Mouse (Mus musculus) lung, embryonic 16.5 days (tissue): ENCODE measurements around the gene Oasl1. TPM values are rescaled to one million over a fixed set of nuclear protein-coding genes. Genes with fewer than 3 reads are reported as not detected.

ENCODE experiments used
- ATAC-seq: fragments of 200-750 bp; cut with Nextera tagmentation; 2 replicates; pipeline ENCODE4 v1.8.0; 2017; ENCODE audit warnings: low read depth, mild to moderate bottlenecking, moderate library complexity
- H3K27ac ChIP-seq: fragments of 300-500 bp; sonication (generic); 2 replicates; pipeline ENCODE4 v1.5.1; 2014; ENCODE audit warnings: mild to moderate bottlenecking, control low read depth, low read length
- H3K27me3 ChIP-seq: fragments of 300-500 bp; sonication (generic); 2 replicates; pipeline ENCODE4 v1.6.1; 2014; ENCODE audit warnings: low read depth, low read length, mixed read lengths; ENCODE audit not compliant: control insufficient read depth, insufficient read depth
- H3K36me3 ChIP-seq: fragments of 300-500 bp; sonication (generic); 2 replicates; pipeline ENCODE4 v1.6.1; 2014; ENCODE audit warnings: low read length; ENCODE audit not compliant: control insufficient read depth, insufficient read depth
- H3K4me1 ChIP-seq: fragments of 300-500 bp; sonication (generic); replicated peaks from 2 replicates; pipeline ENCODE4 v1.6.1; 2014; ENCODE audit warnings: low read length, mixed read lengths; ENCODE audit not compliant: control insufficient read depth, insufficient read depth
- H3K4me2 ChIP-seq: fragments of 300-500 bp; sonication (generic); 2 replicates; pipeline ENCODE4 v1.6.1; 2014; ENCODE audit warnings: low read depth, low read length, control low read depth
- H3K4me3 ChIP-seq: fragments of 300-500 bp; sonication (generic); 2 replicates; pipeline ENCODE4 v1.5.1; 2014; ENCODE audit warnings: mild to moderate bottlenecking, low read length, control low read depth
- H3K9ac ChIP-seq: fragments of 300-500 bp; sonication (generic); 2 replicates; pipeline ENCODE4 v1.6.1; 2014; ENCODE audit warnings: low read length, control low read depth
- H3K9me3 ChIP-seq: fragments of 300-500 bp; sonication (generic); 2 replicates; pipeline ENCODE4 v1.6.1; 2016; ENCODE audit warnings: low read length; ENCODE audit not compliant: control insufficient read depth
- WGBS: fragments of 180-500 bp; shearing (Covaris S2); extraction: QIAGEN DNeasy Blood & Tissue Kit; methylation state at CpG from one replicate; pipeline ENCODE4 v1.1.7; 2014; 5-methylcytosine and 5-hydroxymethylcytosine counted together
- polyA plus RNA-seq: library from polyadenylated mRNA; unstranded; fragments of >200 nt; fragmentation: Nextera tagmentation; extraction: Ambion mirVana; gene quantifications from 2 replicates; pipeline ENCODE4 v1.2.1, GENCODE M21; 2015

Oasl1 gene
- polyA plus RNA-seq, 1 experiment from 2014 or later = 0.50 TPM

DNA sequence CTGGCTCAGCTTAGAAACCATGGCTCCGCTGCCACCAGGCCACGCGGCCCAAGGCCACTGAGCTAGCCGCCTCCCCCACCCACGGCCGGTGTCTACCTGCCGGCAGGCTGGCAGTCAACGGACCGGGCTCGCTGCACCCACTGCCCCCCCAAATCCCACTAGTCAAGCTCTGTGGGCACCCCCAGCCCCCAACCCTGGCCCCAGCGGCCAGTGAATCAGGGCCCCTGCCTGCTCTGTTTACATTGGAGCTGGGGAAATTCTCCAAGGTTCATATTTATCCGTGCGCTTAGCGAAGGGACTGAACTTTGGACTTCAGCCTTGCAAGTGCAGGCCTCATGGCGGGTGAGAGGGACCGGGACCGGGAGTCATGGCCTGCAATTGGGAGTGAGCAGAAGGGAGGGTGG, 47.8 kb downstream of the Oasl1 start, which contains the start of gene Hnf1a:
Hnf1a (minus strand) TSS at position 271 of the 404 bp plus-strand sequence.
- Histone ChIP-seq H3K27me3 (no peaks in the 10 kb centered on the region), H3K4me3 (no peak within 1 kb of the TSS), H3K36me3 (no peaks in the 10 kb centered on the region), H3K27ac (no peak within 1 kb of the TSS), H3K4me2 (no peak within 1 kb of the TSS), H3K9ac (no peak within 1 kb of the TSS), H3K9me3 (no peaks in the 10 kb centered on the region), H3K4me1 (no peaks in the 10 kb centered on the region)
- WGBS = 48% methylated on average over 17 of the region's 17 CpGs
- ATAC-seq = no peak

- H3K36me3 ChIP-seq = no peaks in the 10 kb centered on the region
- no peak overlapping the region for H3K27ac ChIP-seq
- no peak overlapping the region for H3K9ac ChIP-seq
- H3K4me3 ChIP-seq = no peak overlapping the region
- H3K4me1 ChIP-seq = no peaks in the 10 kb centered on the region
- H3K9me3 ChIP-seq = no peaks in the 10 kb centered on the region
- H3K27me3 ChIP-seq = no peaks in the 10 kb centered on the region
- ATAC-seq = no peak
- WGBS = 76% methylated on average over 9 of the region's 9 CpGs
- H3K4me2 ChIP-seq = no peak overlapping the region
Observed at GRCm38 (mm10) chr5:114972201-114972600, 49.2 kb downstream of the Oasl1 start.

- ATAC-seq = no peak
- no peak overlapping the region for H3K27ac ChIP-seq
- 76% methylated on average over 8 of the region's 8 CpGs for WGBS
Observed at GRCm38 (mm10) chr5:114973131-114973530, 50.1 kb downstream of the Oasl1 start.

DNA sequence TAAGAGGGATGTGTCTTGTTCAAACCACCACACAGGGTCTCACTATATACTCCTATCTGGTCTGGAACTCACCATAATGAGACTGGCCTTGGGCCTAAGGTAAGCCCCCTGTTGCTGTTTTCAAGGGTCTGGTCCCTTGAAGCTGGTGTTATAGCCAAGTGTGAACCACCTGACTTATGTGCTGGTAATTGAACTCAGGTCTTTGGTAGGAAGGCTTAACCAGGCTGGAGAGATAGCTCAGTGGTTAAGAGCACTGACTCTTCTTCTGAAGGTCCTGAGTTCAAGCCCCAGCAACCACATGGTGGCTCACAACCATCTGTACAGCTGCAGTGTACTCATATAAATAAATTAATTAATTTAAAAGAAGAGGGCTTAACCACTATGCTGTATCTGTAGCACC, 53.9 kb downstream of the Oasl1 start:
- Histone ChIP-seq H3K36me3 (no peaks in the 10 kb centered on the region), H3K27me3 (no peaks in the 10 kb centered on the region), H3K9me3 (no peaks in the 10 kb centered on the region), H3K4me3 (no peak overlapping the region), H3K9ac (no peak overlapping the region), H3K4me2 (no peak overlapping the region), H3K27ac (no peak overlapping the region), H3K4me1 (peaks cover 15% of the 10 kb centered on the region)
- no peak for ATAC-seq

More at GRCm38 (mm10) chr5:114973131-114973530, 50.1 kb downstream of the Oasl1 start:
- Histone ChIP-seq H3K9ac (no peak overlapping the region), H3K36me3 (no peaks in the 10 kb centered on the region), H3K9me3 (no peaks in the 10 kb centered on the region), H3K4me1 (no peaks in the 10 kb centered on the region), H3K4me3 (no peak overlapping the region), H3K27me3 (no peaks in the 10 kb centered on the region), H3K4me2 (no peak overlapping the region)

DNA sequence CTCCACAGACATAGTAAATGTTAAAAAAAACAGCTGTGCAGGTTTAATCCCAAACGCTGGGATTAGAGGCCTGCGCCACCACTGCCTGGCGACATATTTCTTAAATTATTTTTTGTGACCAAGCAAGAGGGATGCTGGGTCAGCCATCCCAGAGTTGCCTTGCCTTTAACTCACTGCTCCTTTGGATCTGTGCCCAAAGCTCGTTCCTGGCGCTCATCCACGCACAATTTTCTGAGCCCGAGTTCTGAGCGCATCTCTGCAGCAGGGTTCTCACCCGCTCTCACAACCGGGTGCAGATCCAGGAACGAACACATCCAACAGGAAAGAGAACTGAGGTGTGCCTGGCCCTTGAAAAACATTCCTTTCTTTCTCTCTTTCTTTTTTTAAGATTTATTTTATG, 55.4 kb downstream of the Oasl1 start:
- no peak for ATAC-seq
- H3K4me2 ChIP-seq = no peak overlapping the region; the same call in 1 of the 2 replicates
- no peaks in the 10 kb centered on the region for H3K9me3 ChIP-seq
- H3K27me3 ChIP-seq = no peaks in the 10 kb centered on the region
- H3K4me1 ChIP-seq = peaks cover 15% of the 10 kb centered on the region
- 48% methylated on average over 11 of the region's 11 CpGs for WGBS
- no peaks in the 10 kb centered on the region for H3K36me3 ChIP-seq
- no peak overlapping the region for H3K4me3 ChIP-seq
- H3K27ac ChIP-seq = no peak overlapping the region
- no peak overlapping the region for H3K9ac ChIP-seq

- Histone ChIP-seq H3K4me3 (peak overlapping the region; percentile 52), H3K27me3 (no peaks in the 10 kb centered on the region), H3K27ac (no peak overlapping the region), H3K9me3 (no peaks in the 10 kb centered on the region), H3K9ac (0 out of 2 replicates have a peak overlapping the region, but pooled peaks have one; percentile 35), H3K36me3 (no peaks in the 10 kb centered on the region), H3K4me2 (peak overlapping the region; percentile 96), H3K4me1 (peaks cover 15% of the 10 kb centered on the region)
- ATAC-seq = peak; percentile 41; the same call in 1 of the 2 replicates
- WGBS = 5% methylated on average over 6 of the region's 6 CpGs
Observed at GRCm38 (mm10) chr5:114978888-114979249, 55.8 kb downstream of the Oasl1 start.

- Histone ChIP-seq H3K27ac (peak overlapping the region; percentile 22; the same call in 1 of the 2 replicates), H3K9ac (peak overlapping the region; percentile 59), H3K36me3 (no peaks in the 10 kb centered on the region), H3K9me3 (no peaks in the 10 kb centered on the region), H3K4me1 (peaks cover 15% of the 10 kb centered on the region), H3K27me3 (no peaks in the 10 kb centered on the region), H3K4me2 (peak overlapping the region; percentile 96), H3K4me3 (peak overlapping the region; percentile 52)
- 4% methylated on average over 32 of the region's 32 CpGs for WGBS
- ATAC-seq = peak; percentile 73
Observed at GRCm38 (mm10) chr5:114979250-114980121, 56.4 kb downstream of the Oasl1 start.

GRCm38 (mm10) chr5:114980122-114980748, 57.2 kb downstream of the Oasl1 start:
- Histone ChIP-seq H3K4me2 (peak overlapping the region; percentile 96), H3K36me3 (no peaks in the 10 kb centered on the region), H3K27me3 (no peaks in the 10 kb centered on the region), H3K4me1 (peaks cover 15% of the 10 kb centered on the region), H3K9ac (peak overlapping the region; percentile 59), H3K4me3 (peak overlapping the region; percentile 52), H3K9me3 (no peaks in the 10 kb centered on the region), H3K27ac (no peak overlapping the region)
- WGBS = 22% methylated on average over 16 of the region's 16 CpGs
- peak; percentile 27 for ATAC-seq

GRCm38 (mm10) chr5:114982001-114982400, 59.0 kb downstream of the Oasl1 start:
- H3K27me3 ChIP-seq = no peaks in the 10 kb centered on the region
- WGBS = 51% methylated on average over 15 of the region's 15 CpGs
- no peak overlapping the region for H3K4me2 ChIP-seq
- no peak overlapping the region for H3K9ac ChIP-seq
- H3K27ac ChIP-seq = no peak overlapping the region
- no peaks in the 10 kb centered on the region for H3K36me3 ChIP-seq
- H3K4me1 ChIP-seq = peaks cover 15% of the 10 kb centered on the region
- no peak for ATAC-seq
- no peaks in the 10 kb centered on the region for H3K9me3 ChIP-seq
- no peak overlapping the region for H3K4me3 ChIP-seq
